Mouse (Mus musculus): Measurements from ENCODE around the gene Acsf2. TPM values are rescaled to one million over a fixed set of nuclear protein-coding genes. Genes with fewer than 3 reads are reported as not detected.

The Acsf2 gene
- polyA plus RNA-seq, 1 experiment from 2014 or later = 3.1 TPM

GRCm38 (mm10) chr11:94547271-94547670, 54.4 kb downstream of the Acsf2 start:
- Histone ChIP-seq H3K27ac (ENCODE audit: low read depth, low read length) (no peak overlapping the region), H3K27me3 (replicated peaks; ENCODE audit: control insufficient read depth, insufficient read depth, low read length) (no peaks in the 10 kb centered on the region), H3K9ac (ENCODE audit: low read depth, low read length) (no peak overlapping the region), H3K4me3 (ENCODE audit: low read depth, low read length) (no peak overlapping the region), H3K36me3 (ENCODE audit: control insufficient read depth, insufficient read depth, low read length) (no peaks in the 10 kb centered on the region; the same call in 1 of the 2 replicates), H3K9me3 (ENCODE audit: control insufficient read depth, low read length) (no peaks in the 10 kb centered on the region), H3K4me2 (no peak overlapping the region), H3K4me1 (replicated peaks; ENCODE audit: control insufficient read depth, insufficient read depth, low read length) (peaks cover 9% of the 10 kb centered on the region; the same call in 1 of the 2 replicates)
- ATAC-seq (replicated peaks; ENCODE audit: low FRiP score) = no peak
- 90% methylated on average over 6 of the region's 6 CpGs for WGBS
- no peak for DNase-seq (ENCODE audit: low spot score)

- 87% methylated on average over 5 of the region's 5 CpGs for WGBS
- Histone ChIP-seq H3K27me3 (replicated peaks; ENCODE audit: control insufficient read depth, insufficient read depth, low read length) (no peaks in the 10 kb centered on the region), H3K4me3 (ENCODE audit: low read depth, low read length) (no peak overlapping the region), H3K27ac (ENCODE audit: low read depth, low read length) (no peak overlapping the region), H3K9ac (ENCODE audit: low read depth, low read length) (no peak overlapping the region), H3K36me3 (ENCODE audit: control insufficient read depth, insufficient read depth, low read length) (no peaks in the 10 kb centered on the region; the same call in 1 of the 2 replicates), H3K4me2 (no peak overlapping the region), H3K9me3 (ENCODE audit: control insufficient read depth, low read length) (no peaks in the 10 kb centered on the region), H3K4me1 (replicated peaks; ENCODE audit: control insufficient read depth, insufficient read depth, low read length) (peaks cover 9% of the 10 kb centered on the region; the same call in 1 of the 2 replicates)
- DNase-seq (ENCODE audit: low spot score) (no peak), ATAC-seq (replicated peaks; ENCODE audit: low FRiP score) (no peak)
Observed at GRCm38 (mm10) chr11:94546381-94546780, 55.3 kb downstream of the Acsf2 start.

GRCm38 (mm10) chr11:94544422-94544821, 57.2 kb downstream of the Acsf2 start:
- H3K9me3 ChIP-seq (ENCODE audit: control insufficient read depth, low read length) = no peaks in the 10 kb centered on the region
- no peaks in the 10 kb centered on the region for H3K27me3 ChIP-seq (replicated peaks; ENCODE audit: control insufficient read depth, insufficient read depth, low read length)
- no peak overlapping the region for H3K4me3 ChIP-seq (ENCODE audit: low read depth, low read length)
- WGBS = 76% methylated on average over 18 of the region's 18 CpGs
- H3K4me2 ChIP-seq = peak overlapping the region; percentile 3; the same call in 1 of the 2 replicates
- DNase-seq (ENCODE audit: low spot score) (no peak), ATAC-seq (replicated peaks; ENCODE audit: low FRiP score) (no peak)
- peaks cover 5% of the 10 kb centered on the region; the same call in 1 of the 2 replicates for H3K4me1 ChIP-seq (replicated peaks; ENCODE audit: control insufficient read depth, insufficient read depth, low read length)
- H3K27ac ChIP-seq (ENCODE audit: low read depth, low read length) = no peak overlapping the region
- H3K36me3 ChIP-seq (ENCODE audit: control insufficient read depth, insufficient read depth, low read length) = no peaks in the 10 kb centered on the region; the same call in 1 of the 2 replicates
- H3K9ac ChIP-seq (ENCODE audit: low read depth, low read length) = no peak overlapping the region

GRCm38 (mm10) chr11:94543932-94544331, 57.7 kb downstream of the Acsf2 start:
- 0 out of 2 replicates have a peak overlapping the region, but pooled peaks have one; percentile 3 for H3K4me2 ChIP-seq
- H3K27ac ChIP-seq (ENCODE audit: low read depth, low read length) = no peak overlapping the region
- no peak overlapping the region for H3K4me3 ChIP-seq (ENCODE audit: low read depth, low read length)
- H3K4me1 ChIP-seq (replicated peaks; ENCODE audit: control insufficient read depth, insufficient read depth, low read length) = 0 out of 2 replicates have a peak, but pooled peaks cover 3% of the 10 kb centered on the region
- H3K9ac ChIP-seq (ENCODE audit: low read depth, low read length) = no peak overlapping the region
- no peaks in the 10 kb centered on the region for H3K27me3 ChIP-seq (replicated peaks; ENCODE audit: control insufficient read depth, insufficient read depth, low read length)
- ATAC-seq (replicated peaks; ENCODE audit: low FRiP score) (no peak), DNase-seq (ENCODE audit: low spot score) (no peak)
- no peaks in the 10 kb centered on the region for H3K9me3 ChIP-seq (ENCODE audit: control insufficient read depth, low read length)
- no peaks in the 10 kb centered on the region; the same call in 1 of the 2 replicates for H3K36me3 ChIP-seq (ENCODE audit: control insufficient read depth, insufficient read depth, low read length)
- WGBS = 45% methylated on average over 9 of the region's 9 CpGs

- DNase-seq (ENCODE audit: low spot score) (no peak), ATAC-seq (replicated peaks; ENCODE audit: low FRiP score) (no peak)
- H3K9me3 ChIP-seq (ENCODE audit: control insufficient read depth, low read length) = no peaks in the 10 kb centered on the region
- 86% methylated on average over 12 of the region's 12 CpGs for WGBS
- H3K4me1 ChIP-seq (replicated peaks; ENCODE audit: control insufficient read depth, insufficient read depth, low read length) = 0 out of 2 replicates have a peak, but pooled peaks cover 3% of the 10 kb centered on the region
- no peak overlapping the region for H3K4me2 ChIP-seq
- no peaks in the 10 kb centered on the region; the same call in 1 of the 2 replicates for H3K36me3 ChIP-seq (ENCODE audit: control insufficient read depth, insufficient read depth, low read length)
- no peak overlapping the region for H3K9ac ChIP-seq (ENCODE audit: low read depth, low read length)
- no peak overlapping the region for H3K4me3 ChIP-seq (ENCODE audit: low read depth, low read length)
- H3K27ac ChIP-seq (ENCODE audit: low read depth, low read length) = no peak overlapping the region
- H3K27me3 ChIP-seq (replicated peaks; ENCODE audit: control insufficient read depth, insufficient read depth, low read length) = no peaks in the 10 kb centered on the region
Observed at GRCm38 (mm10) chr11:94543344-94543743, 58.3 kb downstream of the Acsf2 start.

GRCm38 (mm10) chr11:94542400-94542799, 59.3 kb downstream of the Acsf2 start:
- H3K4me3 ChIP-seq (ENCODE audit: low read depth, low read length) = no peak overlapping the region
- no peaks in the 10 kb centered on the region; the same call in 1 of the 2 replicates for H3K36me3 ChIP-seq (ENCODE audit: control insufficient read depth, insufficient read depth, low read length)
- WGBS = 85% methylated on average over 4 of the region's 4 CpGs
- H3K4me2 ChIP-seq = no peak overlapping the region
- H3K4me1 ChIP-seq (replicated peaks; ENCODE audit: control insufficient read depth, insufficient read depth, low read length) = no peaks in the 10 kb centered on the region
- no peak overlapping the region for H3K9ac ChIP-seq (ENCODE audit: low read depth, low read length)
- DNase-seq (ENCODE audit: low spot score) = no peak
- ATAC-seq (replicated peaks; ENCODE audit: low FRiP score) = no peak
- no peaks in the 10 kb centered on the region for H3K27me3 ChIP-seq (replicated peaks; ENCODE audit: control insufficient read depth, insufficient read depth, low read length)
- no peaks in the 10 kb centered on the region for H3K9me3 ChIP-seq (ENCODE audit: control insufficient read depth, low read length)
- no peak overlapping the region for H3K27ac ChIP-seq (ENCODE audit: low read depth, low read length)

- Histone ChIP-seq H3K27ac (ENCODE audit: low read depth, low read length) (no peak overlapping the region), H3K9ac (ENCODE audit: low read depth, low read length) (no peak overlapping the region), H3K27me3 (replicated peaks; ENCODE audit: control insufficient read depth, insufficient read depth, low read length) (no peaks in the 10 kb centered on the region), H3K36me3 (ENCODE audit: control insufficient read depth, insufficient read depth, low read length) (no peaks in the 10 kb centered on the region; the same call in 1 of the 2 replicates), H3K4me2 (no peak overlapping the region), H3K4me3 (ENCODE audit: low read depth, low read length) (no peak overlapping the region), H3K9me3 (ENCODE audit: control insufficient read depth, low read length) (no peaks in the 10 kb centered on the region), H3K4me1 (replicated peaks; ENCODE audit: control insufficient read depth, insufficient read depth, low read length) (no peaks in the 10 kb centered on the region)
- no peak for DNase-seq (ENCODE audit: low spot score)
- WGBS = 83% methylated on average over 7 of the region's 7 CpGs
- no peak for ATAC-seq (replicated peaks; ENCODE audit: low FRiP score)
Observed at GRCm38 (mm10) chr11:94539761-94540160, 61.9 kb downstream of the Acsf2 start.

GRCm38 (mm10) chr11:94538733-94539292, 62.9 kb downstream of the Acsf2 start:
- no peak for ATAC-seq (replicated peaks; ENCODE audit: low FRiP score)
- no peak overlapping the region for H3K27ac ChIP-seq (ENCODE audit: low read depth, low read length)
- 57% methylated on average over 8 of the region's 8 CpGs for WGBS

GRCm38 (mm10) chr11:94533171-94533570, 68.5 kb downstream of the Acsf2 start:
- H3K4me1 ChIP-seq (replicated peaks; ENCODE audit: control insufficient read depth, insufficient read depth, low read length) = no peaks in the 10 kb centered on the region
- no peak overlapping the region for H3K4me2 ChIP-seq
- H3K9me3 ChIP-seq (ENCODE audit: control insufficient read depth, low read length) = no peaks in the 10 kb centered on the region
- DNase-seq (ENCODE audit: low spot score) = no peak
- H3K27me3 ChIP-seq (replicated peaks; ENCODE audit: control insufficient read depth, insufficient read depth, low read length) = no peaks in the 10 kb centered on the region
- H3K36me3 ChIP-seq (ENCODE audit: control insufficient read depth, insufficient read depth, low read length) = no peaks in the 10 kb centered on the region
- no peak overlapping the region for H3K9ac ChIP-seq (ENCODE audit: low read depth, low read length)
- H3K27ac ChIP-seq (ENCODE audit: low read depth, low read length) = no peak overlapping the region
- H3K4me3 ChIP-seq (ENCODE audit: low read depth, low read length) = no peak overlapping the region
- WGBS = 69% methylated on average over 8 of the region's 8 CpGs
- ATAC-seq (replicated peaks; ENCODE audit: low FRiP score) = no peak

More at GRCm38 (mm10) chr11:94538733-94539292, 62.9 kb downstream of the Acsf2 start:
- H3K4me2 ChIP-seq = no peak overlapping the region
- H3K9me3 ChIP-seq (ENCODE audit: control insufficient read depth, low read length) = no peaks in the 10 kb centered on the region
- H3K4me1 ChIP-seq (replicated peaks; ENCODE audit: control insufficient read depth, insufficient read depth, low read length) = no peaks in the 10 kb centered on the region
- H3K27me3 ChIP-seq (replicated peaks; ENCODE audit: control insufficient read depth, insufficient read depth, low read length) = no peaks in the 10 kb centered on the region
- no peak overlapping the region for H3K9ac ChIP-seq (ENCODE audit: low read depth, low read length)
- H3K36me3 ChIP-seq (ENCODE audit: control insufficient read depth, insufficient read depth, low read length) = no peaks in the 10 kb centered on the region; the same call in 1 of the 2 replicates
- no peak for DNase-seq (ENCODE audit: low spot score)
- no peak overlapping the region for H3K4me3 ChIP-seq (ENCODE audit: low read depth, low read length)
